Mouse (Mus musculus) intestine, embryonic 15.5 days (tissue): ENCODE results near the gene Fhod1. TPM values are rescaled to one million over a fixed set of nuclear protein-coding genes. Genes with fewer than 3 reads are reported as not detected.
A peak's percentile ranks its signal among the peaks of the same experiment; 100 is the strongest.

ENCODE experiments used
- ATAC-seq: fragments of 200-750 bp; cut with Nextera tagmentation; 2 replicates; pipeline ENCODE4 v1.8.0; 2017; ENCODE audit warnings: moderate TSS enrichment, moderate library complexity
- H3K27ac ChIP-seq: fragments of 300-500 bp; sonication (generic); 2 replicates; pipeline ENCODE4 v1.5.1; 2015; ENCODE audit warnings: mild to moderate bottlenecking, inconsistent platforms
- H3K27me3 ChIP-seq: fragments of 300-500 bp; sonication (generic); replicated peaks from 2 replicates; pipeline ENCODE4 v1.6.1; 2015; ENCODE audit warnings: inconsistent platforms
- H3K36me3 ChIP-seq: fragments of 300-500 bp; sonication (generic); 2 replicates; pipeline ENCODE4 v1.6.1; 2015; ENCODE audit warnings: inconsistent platforms
- H3K4me1 ChIP-seq: fragments of 300-500 bp; sonication (generic); replicated peaks from 2 replicates; pipeline ENCODE4 v1.6.1; 2015; ENCODE audit warnings: inconsistent platforms
- H3K4me2 ChIP-seq: fragments of 300-500 bp; sonication (generic); replicated peaks from 2 replicates; pipeline ENCODE4 v1.6.1; 2015; ENCODE audit warnings: mild to moderate bottlenecking, inconsistent platforms
- H3K4me3 ChIP-seq: fragments of 300-500 bp; sonication (generic); replicated peaks from 2 replicates; pipeline ENCODE4 v1.5.1; 2015; ENCODE audit warnings: inconsistent platforms
- H3K9ac ChIP-seq: fragments of 300-500 bp; sonication (generic); 2 replicates; pipeline ENCODE4 v1.6.1; 2015; ENCODE audit warnings: inconsistent platforms
- H3K9me3 ChIP-seq: fragments of 300-500 bp; sonication (generic); 2 replicates; pipeline ENCODE4 v1.6.1; 2016; ENCODE audit warnings: inconsistent platforms
- WGBS: fragments of 180-500 bp; shearing (Covaris S2); methylation state at CpG from one replicate; pipeline ENCODE4 v1.1.7; 2015; 5-methylcytosine and 5-hydroxymethylcytosine counted together
- microRNA counts: library from miRNA; unstranded; fragments of <30 nt; microRNA quantifications from one replicate; lab custom pipeline; 2016
- polyA plus RNA-seq: library from polyadenylated mRNA; unstranded; fragments of >200 nt; fragmentation: Nextera tagmentation; extraction: Ambion mirVana; gene quantifications from 2 replicates; pipeline ENCODE4 v1.2.1, GENCODE M21; 2015

Gene Fhod1
- polyA plus RNA-seq, 1 experiment from 2014 or later: 1.3 TPM

DNA sequence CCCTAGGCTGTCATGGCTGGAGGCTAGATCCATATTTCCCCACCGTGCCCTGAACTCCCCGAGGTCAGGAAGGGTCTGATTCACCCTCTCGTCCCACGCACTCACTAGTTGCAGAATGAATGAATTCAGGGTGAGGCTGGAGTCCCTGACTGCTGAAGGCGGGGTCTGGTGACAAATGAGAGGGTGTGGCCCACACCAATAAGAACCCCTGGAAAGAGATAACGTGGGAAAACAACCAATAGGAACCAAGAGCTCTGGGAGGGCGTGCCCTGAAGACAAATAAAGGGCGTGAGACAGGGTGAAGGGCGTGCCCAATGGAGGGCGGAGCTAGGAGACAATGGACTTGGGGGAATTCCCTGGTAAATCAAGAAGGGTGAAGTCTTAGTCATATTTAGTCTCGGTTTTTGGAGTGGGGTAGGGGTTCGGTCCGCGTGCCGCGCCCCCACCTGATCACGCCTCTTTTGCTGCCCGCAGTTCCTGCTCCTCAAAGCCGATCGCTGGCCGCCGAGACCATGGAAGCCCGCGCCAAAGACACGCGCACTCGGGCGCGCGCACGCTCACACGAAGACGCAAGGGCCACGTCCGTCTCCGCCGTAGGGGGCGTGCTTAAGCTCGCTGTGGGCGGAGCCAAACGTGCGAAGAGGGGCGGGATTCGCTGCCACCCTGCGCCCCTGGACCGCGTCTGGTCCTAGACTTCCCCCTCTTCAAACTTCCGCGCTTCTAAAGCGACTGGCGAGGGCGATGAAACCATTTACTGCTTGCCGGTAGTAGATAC is 58.6 kb downstream of the Fhod1 start:
- Histone ChIP-seq H3K4me2 (peak overlapping the region; percentile 86), H3K9me3 (no peaks in the 10 kb centered on the region)

DNA sequence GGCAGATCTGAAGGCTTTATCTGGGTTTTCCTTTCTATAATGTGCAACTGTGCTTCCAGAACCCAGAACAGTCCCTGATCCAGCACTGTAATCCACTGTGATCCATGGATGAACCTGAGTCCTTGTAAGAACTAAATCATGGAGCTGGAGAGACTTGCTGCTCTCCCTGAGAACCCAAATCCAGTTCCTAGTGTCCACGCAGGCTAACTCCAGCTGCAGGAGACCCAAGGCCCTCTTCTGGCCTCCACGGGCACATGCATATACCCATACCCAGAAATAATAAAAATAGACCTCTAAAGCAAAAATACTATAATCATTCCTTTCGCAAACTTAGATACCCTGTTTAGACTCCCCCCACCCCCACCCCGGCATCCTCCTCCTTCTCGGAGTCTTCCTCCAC is 59.5 kb downstream of the Fhod1 start:
- no peak overlapping the region for H3K9ac ChIP-seq
- H3K4me1 ChIP-seq: peaks cover 11% of the 10 kb centered on the region
- peaks cover 11% of the 10 kb centered on the region for H3K27me3 ChIP-seq
- ATAC-seq: no peak
- H3K9me3 ChIP-seq: no peaks in the 10 kb centered on the region
- WGBS: 86% methylated on average over 5 of the region's 5 CpGs
- peak overlapping the region; percentile 86; the same call in 1 of the 2 replicates for H3K4me2 ChIP-seq
- no peak overlapping the region for H3K27ac ChIP-seq
- no peaks in the 10 kb centered on the region for H3K36me3 ChIP-seq
- H3K4me3 ChIP-seq: no peak overlapping the region

More for the DNA sequence above, 58.6 kb downstream of the Fhod1 start:
- Histone ChIP-seq H3K27me3 (peaks cover 11% of the 10 kb centered on the region), H3K9ac (peak overlapping the region; percentile 38; the same call in 1 of the 2 replicates), H3K27ac (peak overlapping the region; percentile 56; the same call in 1 of the 2 replicates), H3K4me1 (peaks cover 11% of the 10 kb centered on the region), H3K4me3 (peak overlapping the region; percentile 48), H3K36me3 (no peaks in the 10 kb centered on the region)
- under 1% methylated on average over 53 of the region's 53 CpGs for WGBS
- peak; percentile 95 for ATAC-seq

DNA sequence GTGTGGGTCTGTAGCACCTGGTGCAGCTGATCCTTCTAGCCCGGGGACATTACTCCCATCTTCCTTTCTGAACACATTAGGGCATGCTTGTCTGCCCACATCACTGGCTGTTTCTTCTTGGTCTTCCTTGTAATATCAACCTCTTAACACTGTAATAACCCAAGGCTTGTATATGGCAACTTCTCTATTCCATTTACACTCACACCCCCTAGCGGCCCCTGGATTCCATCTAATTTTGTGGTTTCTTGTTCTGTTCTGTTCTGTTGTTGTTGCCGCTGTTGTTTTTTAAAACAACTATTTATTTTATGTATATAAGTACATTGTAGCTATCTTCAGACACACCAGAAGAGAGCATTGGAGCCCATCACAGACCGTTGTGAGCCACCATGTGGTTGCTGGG is 60.8 kb downstream of the Fhod1 start:
- H3K36me3 ChIP-seq: no peaks in the 10 kb centered on the region
- H3K27me3 ChIP-seq: peaks cover 11% of the 10 kb centered on the region
- no peaks in the 10 kb centered on the region for H3K9me3 ChIP-seq
- peaks cover 11% of the 10 kb centered on the region for H3K4me1 ChIP-seq
- WGBS: 83% methylated on average over 4 of the region's 4 CpGs
- no peak overlapping the region for H3K27ac ChIP-seq
- no peak overlapping the region for H3K4me3 ChIP-seq
- no peak overlapping the region for H3K4me2 ChIP-seq
- no peak overlapping the region for H3K9ac ChIP-seq
- ATAC-seq: no peak

DNA sequence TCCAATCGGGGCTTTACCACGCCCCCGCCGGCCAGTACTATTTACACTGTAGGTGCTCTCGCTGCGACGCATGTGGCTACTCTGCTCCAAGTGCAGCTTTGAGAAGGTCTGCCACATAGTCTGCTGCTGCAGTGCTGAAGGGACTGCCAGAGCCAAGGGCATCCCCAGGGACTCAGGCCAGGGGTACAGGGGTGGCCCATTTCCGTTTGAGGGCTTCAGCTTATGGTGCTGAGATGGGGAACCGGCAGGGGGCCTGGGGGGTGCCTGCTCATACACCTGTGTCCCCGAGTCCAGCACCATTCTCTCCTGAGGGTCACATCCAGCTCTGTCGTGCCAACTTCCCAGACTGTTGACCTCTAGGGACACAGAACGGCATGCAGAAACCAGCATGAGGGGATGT is 62.2 kb downstream of the Fhod1 start:
- Histone ChIP-seq H3K9ac (no peak overlapping the region), H3K4me1 (peaks cover 7% of the 10 kb centered on the region), H3K4me2 (no peak overlapping the region), H3K27ac (no peak overlapping the region), H3K9me3 (no peaks in the 10 kb centered on the region), H3K27me3 (peaks cover 7% of the 10 kb centered on the region), H3K4me3 (no peak overlapping the region), H3K36me3 (no peaks in the 10 kb centered on the region)
- 54% methylated on average over 12 of the region's 12 CpGs for WGBS
- ATAC-seq: no peak

DNA sequence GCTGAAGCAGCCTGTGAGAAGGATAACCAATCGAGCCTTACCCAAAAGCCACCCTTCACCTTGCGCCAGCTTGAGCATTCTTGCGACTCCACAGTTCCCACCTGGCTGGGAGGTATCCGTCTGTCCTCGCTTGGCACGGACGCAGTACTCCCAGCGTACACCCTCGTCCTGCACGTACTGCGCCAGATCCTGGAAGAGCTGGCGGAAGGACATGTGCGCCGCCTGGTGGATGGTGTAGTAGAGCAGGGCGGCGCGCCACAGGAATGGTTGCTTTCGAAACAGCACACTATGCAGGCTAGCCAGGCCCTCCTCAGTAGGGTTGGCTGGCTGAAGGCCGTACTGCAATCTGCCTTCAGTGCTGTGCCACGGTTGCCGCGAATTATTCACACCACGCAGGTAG is 64.7 kb downstream of the Fhod1 start:
- ATAC-seq: peak; percentile 80
- peaks cover 10% of the 10 kb centered on the region for H3K4me1 ChIP-seq
- H3K4me2 ChIP-seq: no peak overlapping the region
- no peak overlapping the region for H3K4me3 ChIP-seq
- H3K36me3 ChIP-seq: no peaks in the 10 kb centered on the region
- no peaks in the 10 kb centered on the region for H3K9me3 ChIP-seq
- peaks cover 20% of the 10 kb centered on the region for H3K27me3 ChIP-seq
- H3K27ac ChIP-seq: no peak overlapping the region
- 33% methylated on average over 23 of the region's 23 CpGs for WGBS
- H3K9ac ChIP-seq: no peak overlapping the region

DNA sequence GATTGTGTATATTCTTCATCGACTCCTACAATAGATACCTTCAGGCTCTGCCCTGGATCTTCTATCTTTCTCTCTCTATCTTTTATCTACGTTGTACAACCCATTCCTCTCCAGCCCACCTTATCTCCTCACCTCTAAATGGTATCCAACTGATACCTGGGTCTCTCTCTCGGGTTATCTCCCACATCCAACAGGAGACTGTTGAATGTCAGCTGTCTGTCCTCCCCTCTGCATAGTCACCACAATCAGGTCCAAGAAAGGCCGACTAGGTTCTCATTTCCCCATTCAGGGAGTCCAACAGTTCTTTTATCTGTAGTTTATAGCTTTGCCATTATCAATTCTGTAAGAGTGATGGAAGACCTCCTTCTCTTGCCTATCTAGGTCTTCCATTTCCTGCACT is 65.5 kb downstream of the Fhod1 start:
- ATAC-seq: no peak
- H3K4me3 ChIP-seq: no peak overlapping the region
- no peak overlapping the region for H3K9ac ChIP-seq
- H3K4me2 ChIP-seq: no peak overlapping the region
- H3K9me3 ChIP-seq: no peaks in the 10 kb centered on the region
- H3K36me3 ChIP-seq: no peaks in the 10 kb centered on the region
- no peak overlapping the region for H3K27ac ChIP-seq
- peaks cover 10% of the 10 kb centered on the region for H3K4me1 ChIP-seq
- 87% methylated on average over 4 of the region's 4 CpGs for WGBS
- peaks cover 28% of the 10 kb centered on the region for H3K27me3 ChIP-seq

DNA sequence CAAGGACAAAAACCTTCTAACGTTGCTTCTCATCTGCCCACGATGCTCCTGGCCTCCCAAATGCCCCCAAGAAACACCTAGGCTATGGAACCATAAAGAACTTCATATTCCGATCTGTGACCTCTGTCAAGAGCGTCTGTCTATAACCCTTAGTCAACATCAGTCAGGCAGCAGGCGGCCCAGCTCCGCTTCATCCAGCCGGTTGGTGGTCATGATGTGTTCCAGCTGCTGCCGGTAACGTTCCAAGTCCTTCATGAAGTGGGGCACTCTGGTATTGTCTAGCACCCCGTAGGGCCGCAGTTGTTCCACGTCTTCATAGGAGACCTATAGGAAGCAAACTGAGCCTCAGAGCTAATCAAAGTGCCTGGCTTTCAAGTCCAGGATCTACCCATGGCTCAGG is 65.9 kb downstream of the Fhod1 start:
- ATAC-seq: no peak
- Histone ChIP-seq H3K9ac (no peak overlapping the region), H3K27ac (no peak overlapping the region)

DNA sequence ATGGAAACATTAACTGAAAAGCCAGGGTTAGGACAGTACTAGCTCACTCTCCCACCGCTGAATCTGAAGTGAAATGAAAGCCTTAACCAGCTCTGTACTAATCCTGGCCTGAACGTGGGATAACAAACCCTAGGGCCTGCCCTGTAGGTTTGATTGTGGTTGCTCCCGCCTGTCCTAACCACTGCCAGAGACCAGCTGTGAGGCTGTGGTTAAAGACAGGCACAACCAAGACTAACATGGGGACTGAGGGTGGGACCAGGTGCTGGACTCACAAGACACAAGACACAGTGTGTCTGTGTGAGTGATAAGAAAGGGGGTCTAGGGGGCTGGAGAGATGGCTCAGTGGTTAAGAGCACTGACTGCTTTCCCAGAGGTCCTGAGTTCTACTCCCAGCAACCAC is 67.2 kb downstream of the Fhod1 start:
- H3K9me3 ChIP-seq: no peaks in the 10 kb centered on the region
- 72% methylated on average over 3 of the region's 3 CpGs for WGBS

More for the DNA sequence above, 65.9 kb downstream of the Fhod1 start:
- Histone ChIP-seq H3K36me3 (no peaks in the 10 kb centered on the region), H3K4me3 (no peak overlapping the region), H3K4me2 (no peak overlapping the region), H3K9me3 (no peaks in the 10 kb centered on the region), H3K27me3 (peaks cover 32% of the 10 kb centered on the region), H3K4me1 (peaks cover 10% of the 10 kb centered on the region)
- 91% methylated on average over 12 of the region's 12 CpGs for WGBS

More for the DNA sequence above, 67.2 kb downstream of the Fhod1 start:
- no peak overlapping the region for H3K27ac ChIP-seq
- no peaks in the 10 kb centered on the region for H3K36me3 ChIP-seq
- no peak overlapping the region for H3K4me2 ChIP-seq
- no peak overlapping the region for H3K4me3 ChIP-seq
- H3K9ac ChIP-seq: no peak overlapping the region
- ATAC-seq: no peak
- H3K27me3 ChIP-seq: peaks cover 43% of the 10 kb centered on the region
- peaks cover 19% of the 10 kb centered on the region for H3K4me1 ChIP-seq

MicroRNA genes within 50 kb of the gene (microRNA counts, 519-probe panel; counts per million panel counts)
- microRNA mmu-miR-328 (lab: Ali Mortazavi, UCI): 1,832 counts per million, percentile 38 among the panel's probes with 10 or more counts

Other genes with a start within 250 kb of the Fhod1 start
- gene Ces4a, start 216.2 kb downstream of the Fhod1 start, polyA plus RNA-seq: not detected in 2 replicates
- gene Cbfb, start 177.3 kb downstream of the Fhod1 start, polyA plus RNA-seq: 38.8 and 47.1 TPM in 2 replicates
- 20.6 and 21.8 TPM in 2 replicates for gene D230025D16Rik, start 122.8 kb downstream of the Fhod1 start, polyA plus RNA-seq
- gene B3gnt9, start 92.8 kb downstream of the Fhod1 start, polyA plus RNA-seq: 18.8 and 19.5 TPM in 2 replicates
- gene Tradd, start 83.3 kb downstream of the Fhod1 start, polyA plus RNA-seq: 36.7 and 39.2 TPM in 2 replicates
- 4.4 and 5.0 TPM in 2 replicates for gene Fbxl8, start 83.3 kb downstream of the Fhod1 start, polyA plus RNA-seq
- gene Hsf4, start 78.2 kb downstream of the Fhod1 start, polyA plus RNA-seq: 0.10 and 0.11 TPM in 2 replicates
- 1.0 and 1.2 TPM in 2 replicates for gene Nol3, start 71.8 kb downstream of the Fhod1 start, polyA plus RNA-seq
- 8.3 and 8.6 TPM in 2 replicates for gene 4931428F04Rik, start 58.1 kb downstream of the Fhod1 start, polyA plus RNA-seq
- 8.0 and 8.7 TPM in 2 replicates for gene Exoc3l, start 51.9 kb downstream of the Fhod1 start, polyA plus RNA-seq
- 84.9 and 90.4 TPM in 2 replicates for gene E2f4, start 50.3 kb downstream of the Fhod1 start, polyA plus RNA-seq
- gene Elmo3, start 42.4 kb downstream of the Fhod1 start, polyA plus RNA-seq: 18.3 and 21.2 TPM in 2 replicates
- 1.3 and 2.3 TPM in 2 replicates for gene Lrrc29, start 21.7 kb downstream of the Fhod1 start, polyA plus RNA-seq
- 128 and 151 TPM in 2 replicates for gene Tmem208, start 21.6 kb downstream of the Fhod1 start, polyA plus RNA-seq
- gene Slc9a5, start 890 bp upstream of the Fhod1 start, polyA plus RNA-seq: 1.4 and 1.7 TPM in 2 replicates
- gene Plekhg4, start 25.3 kb upstream of the Fhod1 start, polyA plus RNA-seq: 0.10 and 0.27 TPM in 2 replicates
- gene Kctd19, start 65.5 kb upstream of the Fhod1 start, polyA plus RNA-seq: 0.05 TPM in 1 of 2 replicates, not detected in the other
- 0.24 and 0.26 TPM in 2 replicates for gene Lrrc36, start 65.6 kb upstream of the Fhod1 start, polyA plus RNA-seq
- gene Tppp3, start 123.6 kb upstream of the Fhod1 start, polyA plus RNA-seq: 38.1 and 39.3 TPM in 2 replicates
- gene Zdhhc1, start 148.9 kb upstream of the Fhod1 start, polyA plus RNA-seq: 20.1 and 22.6 TPM in 2 replicates
- 2.7 and 3.0 TPM in 2 replicates for gene Hsd11b2, start 170.8 kb upstream of the Fhod1 start, polyA plus RNA-seq
- 78.2 and 89.4 TPM in 2 replicates for gene Atp6v0d1, start 218.1 kb upstream of the Fhod1 start, polyA plus RNA-seq